Mouse (Mus musculus) heart, postnatal 25 days (tissue): ENCODE results near the gene Eif2b3. TPM values are rescaled to one million over a fixed set of nuclear protein-coding genes. Genes with fewer than 3 reads are reported as not detected.

ENCODE experiments used
- DNase-seq: peaks from one replicate; pipeline ENCODE4 v3.0.0; 2022; ENCODE audit warnings: low spot score
- intact Hi-C: fragments of 180-260 bp; cut with DNase I; formaldehyde crosslinking; loops from one replicate; pipeline ENCODE4 v1.15.1; 2025
- total RNA-seq, 2 experiments: library from RNA; stranded (reverse); gene quantifications; 2 replicates each; pipeline ENCODE4 v1.2.3; 2021

Eif2b3 gene
- total RNA-seq, 2 experiments from 2014 or later: 13.5 to 13.8 TPM

DNA sequence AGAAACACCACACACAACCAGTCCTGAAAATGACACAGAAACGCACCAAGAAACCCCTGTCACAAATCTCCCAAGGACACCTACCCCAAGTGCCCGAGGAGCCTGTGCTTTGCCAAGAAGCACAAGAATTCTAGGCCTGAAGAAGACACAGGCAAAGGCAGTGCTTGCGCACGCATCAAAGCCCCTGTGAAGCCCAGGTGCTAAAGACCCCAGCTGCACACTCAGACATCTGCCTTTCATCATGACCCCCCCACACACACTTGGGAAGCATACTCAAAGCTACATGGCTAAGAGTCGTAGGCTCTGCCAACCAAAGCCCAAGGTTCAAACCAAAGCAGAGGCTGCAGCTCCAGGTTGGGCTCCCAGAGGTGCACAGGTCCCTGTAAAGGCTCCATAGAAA lies 96.4 kb downstream of the Eif2b3 start:
- intact Hi-C loops: no loop called here
- no peak for DNase-seq

DNA sequence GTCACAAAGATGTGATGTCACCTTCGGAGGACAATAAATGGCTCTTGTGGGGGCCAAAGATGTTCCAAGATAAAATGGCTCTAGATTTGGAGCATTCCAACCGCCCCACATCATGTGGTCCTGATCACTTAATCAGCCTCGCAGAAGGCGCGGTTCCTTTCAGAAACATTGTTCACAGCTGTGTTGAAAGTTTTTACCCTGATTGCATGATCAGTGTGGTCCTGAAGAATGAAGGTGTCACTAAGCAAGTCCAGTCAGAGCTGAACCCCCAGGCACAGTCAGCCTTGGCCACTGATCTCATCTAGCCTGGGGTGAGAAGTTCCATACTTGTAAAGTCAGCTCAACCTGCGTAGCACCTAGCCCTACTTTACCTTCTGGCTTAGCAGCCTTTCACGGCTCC lies 98.7 kb downstream of the Eif2b3 start:
- DNase-seq: no peak
- intact Hi-C loops: no loop called here

DNA sequence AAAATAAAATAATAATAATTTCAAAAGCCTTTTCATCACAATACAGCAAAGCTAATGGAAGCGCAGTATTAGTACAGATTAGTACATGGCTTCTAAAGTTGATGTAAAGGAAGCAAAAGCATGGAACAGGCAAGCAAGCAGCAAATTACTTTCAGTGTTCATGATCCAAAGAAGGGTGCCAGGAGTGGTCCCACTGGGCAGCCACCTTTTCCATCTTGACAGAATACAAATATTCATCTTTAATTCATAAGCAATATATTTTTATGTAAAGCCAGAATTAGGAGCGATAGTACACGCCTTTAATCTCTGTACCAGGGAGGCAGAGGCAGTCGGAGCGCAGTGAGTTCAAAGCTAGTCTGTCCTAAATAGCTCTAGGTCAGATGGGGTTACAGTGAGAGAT lies 100.4 kb downstream of the Eif2b3 start:
- intact Hi-C loops: loop anchor here (2.0 to 5.0 kb wide), 3 partner anchors 19 to 117 kb away; partner anchors contain the start of gene Eif2b3
- no peak for DNase-seq

DNA sequence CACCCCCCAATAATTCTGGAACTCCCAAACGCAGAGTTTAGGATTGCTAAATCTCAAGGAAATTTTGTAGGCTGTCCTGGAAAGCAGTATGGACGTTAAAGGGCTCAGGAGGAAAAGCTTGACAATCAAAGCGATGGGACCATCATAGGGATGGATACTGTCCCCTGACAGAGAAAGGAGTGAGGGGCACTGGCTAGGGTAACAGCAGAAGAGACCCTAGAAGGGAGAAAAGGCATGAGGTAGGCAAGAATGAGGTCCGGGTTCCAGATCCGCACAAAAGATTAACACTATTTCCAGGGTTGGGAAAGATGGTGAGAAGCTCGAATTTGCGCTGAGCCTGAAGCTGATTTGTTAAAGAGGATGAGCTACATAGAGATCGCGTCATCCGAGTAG lies 100.8 kb downstream of the Eif2b3 start:
- intact Hi-C loops: loop anchor here (2.0 to 5.0 kb wide), 3 partner anchors 19 to 118 kb away; partner anchors contain the start of gene Eif2b3
- DNase-seq: no peak

DNA sequence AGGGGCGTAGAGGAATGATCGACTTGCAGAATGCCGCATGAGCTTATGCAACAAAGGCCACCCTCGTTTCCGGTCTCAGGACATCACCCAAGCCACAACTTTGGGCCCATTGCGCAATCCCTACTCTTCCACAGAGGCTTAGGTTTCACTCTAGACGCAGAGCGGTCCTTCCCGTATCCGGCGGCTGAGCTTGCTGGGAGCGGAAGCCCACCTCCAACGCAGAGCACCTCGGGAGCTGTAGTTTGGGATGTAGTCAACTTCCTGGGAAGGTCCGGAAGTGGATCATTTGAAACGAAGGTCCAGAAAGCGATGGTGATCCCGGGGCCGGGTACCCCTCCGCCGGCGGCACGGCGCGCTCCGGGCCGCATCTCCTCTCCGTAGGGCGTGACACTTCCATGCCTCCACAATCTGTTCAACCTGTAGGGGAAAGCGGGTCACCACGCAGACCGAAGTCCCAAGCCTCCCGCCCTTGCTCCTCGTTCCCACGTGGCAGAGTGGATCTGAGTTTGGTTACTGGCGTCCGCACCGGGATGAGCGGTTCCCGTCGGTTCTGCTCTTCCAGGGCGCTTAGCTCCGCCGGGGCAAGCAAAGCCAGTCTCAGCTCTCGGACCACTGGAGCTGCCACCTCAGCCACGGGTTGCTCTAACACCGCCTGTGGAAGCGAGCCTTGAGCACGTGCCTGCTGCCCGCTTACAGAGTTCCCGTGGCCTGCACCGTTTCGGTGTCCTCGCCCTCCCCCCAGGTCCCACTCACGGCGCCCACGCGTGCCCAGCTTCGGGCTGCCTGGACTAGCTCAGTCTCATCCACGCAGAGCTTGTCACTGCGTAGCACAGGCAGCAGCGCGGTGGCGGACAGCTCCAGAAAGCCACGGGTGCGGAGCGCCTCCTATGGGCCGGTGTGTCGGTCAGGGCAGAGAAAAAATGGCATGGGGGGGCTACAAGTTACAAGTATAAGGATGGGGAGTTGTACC lies 101.5 kb downstream of the Eif2b3 start:
- peak; percentile 95 for DNase-seq
- intact Hi-C loops: loop anchor here (2.0 to 5.0 kb wide), 3 partner anchors 18 to 118 kb away; partner anchors contain the start of gene Eif2b3

DNA sequence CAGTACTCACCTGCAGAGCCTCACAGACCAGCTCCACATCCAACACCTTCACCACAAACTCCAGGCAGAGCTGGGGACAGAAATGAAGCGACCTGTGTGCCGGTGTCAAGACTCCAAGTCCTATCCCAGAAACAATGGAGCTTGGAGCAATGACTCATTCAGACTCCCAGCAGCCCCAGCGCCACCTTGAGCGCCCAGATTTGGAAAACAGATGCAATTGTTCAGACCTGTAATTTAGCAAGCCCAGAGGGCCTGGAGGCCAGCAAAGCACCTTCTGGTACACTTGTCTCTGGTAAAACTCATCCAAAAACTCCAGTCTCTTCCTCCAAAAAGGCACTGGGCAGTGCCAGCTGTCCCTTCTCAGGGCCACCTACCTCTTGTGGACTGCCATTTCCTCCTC lies 103.0 kb downstream of the Eif2b3 start:
- DNase-seq: no peak
- intact Hi-C loops: loop anchor here (5.0 kb wide), 2 partner anchors 105 to 120 kb away; partner anchors contain the start of gene Eif2b3

DNA sequence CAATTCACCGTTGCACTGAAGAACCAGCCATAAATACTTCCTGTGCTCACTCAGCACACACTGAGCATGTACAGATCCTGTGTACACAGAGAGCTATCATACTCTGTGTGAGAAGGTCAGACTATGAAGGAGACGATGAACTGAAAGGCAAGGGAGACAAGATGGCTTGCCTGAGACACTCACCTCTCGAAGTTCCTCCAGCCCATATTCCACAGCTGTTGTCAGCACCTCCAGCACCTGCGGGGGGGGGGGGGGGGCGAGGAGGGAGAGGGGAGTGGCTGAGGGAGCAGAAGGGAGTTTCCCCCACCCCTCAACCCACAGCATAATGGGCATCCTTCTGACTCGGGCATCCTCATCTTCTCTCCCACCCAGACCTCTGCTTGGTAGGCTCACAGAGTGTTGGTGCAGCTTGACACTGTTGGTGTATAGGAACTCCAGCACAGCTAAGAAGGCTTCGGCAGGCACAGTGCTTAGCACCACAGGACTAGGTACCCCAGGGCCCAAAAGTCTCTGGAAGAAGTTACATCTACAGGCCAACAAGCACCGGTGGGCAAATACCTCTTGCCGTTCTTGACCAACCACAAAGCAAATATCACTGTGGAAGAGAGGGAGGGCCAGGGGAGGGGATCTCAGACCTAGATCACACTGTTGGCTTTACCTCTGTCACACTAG lies 104.5 kb downstream of the Eif2b3 start:
- no peak for DNase-seq
- intact Hi-C loops: loop anchor here (5.0 kb wide), 2 partner anchors 106 to 121 kb away; partner anchors contain the start of gene Eif2b3

DNA sequence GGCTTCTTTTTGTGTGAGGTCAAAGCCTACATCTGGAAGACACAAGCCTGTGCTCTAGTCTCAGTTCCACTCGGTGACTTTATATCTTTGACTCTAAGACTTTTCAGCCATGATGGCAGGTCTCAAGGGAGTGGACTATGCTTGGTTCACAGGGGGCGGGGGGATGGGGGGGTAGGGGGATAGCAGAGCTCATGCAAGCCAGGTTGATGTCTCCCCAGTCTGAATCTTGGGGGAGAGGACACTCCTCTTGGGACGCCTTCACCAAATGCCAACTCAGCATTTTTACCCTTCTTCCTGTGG lies 105.0 kb downstream of the Eif2b3 start:
- intact Hi-C loops: loop anchor here (5.0 kb wide), 2 partner anchors 107 to 122 kb away; partner anchors contain the start of gene Eif2b3
- DNase-seq: no peak

DNA sequence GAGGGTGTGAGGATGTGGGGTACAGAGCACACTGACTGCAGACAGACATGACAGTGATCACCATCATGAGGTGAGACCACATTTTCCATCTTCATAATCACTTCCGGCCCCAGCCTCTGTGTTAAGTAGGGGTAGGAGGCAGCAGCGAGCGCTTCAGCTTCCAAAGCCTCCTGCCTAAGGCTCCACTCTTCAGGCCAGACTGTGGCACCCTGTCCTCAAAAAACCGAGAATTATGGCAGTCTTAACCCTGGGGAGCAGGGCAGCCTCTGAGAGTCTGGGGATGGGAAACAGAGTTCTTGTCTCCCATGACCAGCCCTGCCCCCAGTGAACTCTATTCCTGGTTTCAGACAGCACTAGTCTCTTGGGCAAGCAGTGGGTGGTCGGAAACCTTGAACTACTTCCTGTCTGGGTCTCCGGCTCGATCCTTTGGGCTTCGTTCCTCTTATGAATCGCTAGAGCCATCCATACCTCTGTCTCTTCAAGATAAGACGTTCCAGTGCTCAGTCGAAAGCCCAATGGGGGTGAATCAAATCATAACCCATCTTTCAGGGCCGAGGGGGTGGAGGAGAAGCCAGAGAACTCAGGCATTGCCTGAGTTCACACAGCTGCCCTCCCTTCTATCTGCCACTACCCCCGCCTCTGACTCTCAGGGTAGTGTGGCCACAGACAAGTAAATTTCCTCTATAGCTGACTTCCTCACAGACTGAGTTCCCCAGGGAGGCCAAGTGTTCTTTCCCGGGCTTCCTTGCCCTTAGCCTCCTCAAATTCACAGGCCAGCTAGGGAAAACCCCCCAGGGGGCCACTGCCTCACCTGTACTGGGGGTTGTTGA lies 105.5 kb downstream of the Eif2b3 start:
- no peak for DNase-seq

DNA sequence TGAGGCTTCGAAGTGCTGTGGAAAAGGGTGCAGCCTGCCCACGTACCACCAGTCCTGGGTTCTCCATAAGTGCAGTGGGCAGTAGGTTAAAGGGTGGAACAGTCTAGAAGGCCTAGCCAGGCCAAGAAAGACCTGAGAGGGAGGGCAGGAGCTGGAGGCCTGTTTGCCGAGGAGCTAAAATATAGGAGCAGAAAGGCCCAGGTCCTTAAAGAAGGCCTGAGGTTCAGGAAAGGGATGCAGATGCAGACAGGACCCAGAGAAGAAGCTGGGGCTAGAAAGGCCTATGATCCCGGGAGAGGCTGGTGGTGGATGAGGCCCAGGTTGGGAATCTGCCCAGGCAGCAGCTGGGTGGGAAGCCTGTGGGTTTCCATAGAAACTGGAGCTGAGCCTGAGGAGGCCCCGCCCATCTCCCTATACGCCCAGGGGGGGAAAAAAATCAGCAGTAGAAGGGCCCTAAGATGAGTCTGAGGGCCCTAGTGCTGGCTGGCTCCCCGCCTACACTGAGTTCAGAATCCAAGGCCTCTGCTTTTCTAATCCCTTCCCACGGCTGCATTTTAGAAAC lies 106.2 kb downstream of the Eif2b3 start, which contains the start of gene Btbd19:
Btbd19 (minus strand) TSS at position 378 of the 562 bp plus-strand sequence.
- intact Hi-C loops: no loop called here
- peak; percentile 79 for DNase-seq

More for the DNA sequence above, 105.5 kb downstream of the Eif2b3 start:
- intact Hi-C loops: loop anchor here (5.0 kb wide), 2 partner anchors 107 to 122 kb away; partner anchors contain the start of gene Eif2b3

DNA sequence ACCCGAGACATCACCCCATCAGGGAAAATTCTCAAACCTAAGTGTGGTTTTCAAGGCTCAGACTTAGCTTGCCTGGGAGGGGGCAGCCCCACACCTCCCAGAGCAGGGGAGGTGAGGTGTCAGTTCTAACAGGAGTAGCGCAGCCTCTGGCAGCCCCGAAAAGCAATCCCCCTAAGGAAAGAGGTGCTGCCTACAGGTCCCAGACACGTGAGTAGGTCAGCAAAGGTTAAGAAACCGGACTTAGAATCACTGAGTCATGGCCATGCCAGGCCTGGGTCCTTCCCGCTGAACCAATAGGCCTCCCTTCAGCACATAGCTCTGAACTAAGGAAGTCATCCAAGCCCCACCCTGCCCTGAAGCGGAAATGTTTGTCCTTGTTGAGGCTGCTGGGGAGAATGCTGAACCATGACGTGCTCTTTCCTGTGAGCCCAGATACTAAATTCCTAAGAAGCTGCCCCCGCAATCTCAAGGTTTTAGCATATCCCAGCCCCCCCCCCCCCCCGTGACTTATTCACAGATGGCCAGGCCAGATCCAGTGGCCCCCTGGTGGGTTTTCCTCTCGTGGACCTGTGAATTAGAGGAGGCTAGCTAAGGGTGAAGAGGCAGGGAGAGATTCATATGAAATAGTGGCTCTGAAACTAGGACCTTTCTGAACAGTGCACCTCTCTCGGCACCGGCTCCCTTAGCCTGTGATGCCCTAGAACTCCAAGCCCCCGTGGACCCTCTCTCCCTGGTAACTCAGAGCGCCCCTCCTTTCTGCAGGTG lies 106.9 kb downstream of the Eif2b3 start:
- DNase-seq: peak; percentile 89
- intact Hi-C loops: no loop called here

DNA sequence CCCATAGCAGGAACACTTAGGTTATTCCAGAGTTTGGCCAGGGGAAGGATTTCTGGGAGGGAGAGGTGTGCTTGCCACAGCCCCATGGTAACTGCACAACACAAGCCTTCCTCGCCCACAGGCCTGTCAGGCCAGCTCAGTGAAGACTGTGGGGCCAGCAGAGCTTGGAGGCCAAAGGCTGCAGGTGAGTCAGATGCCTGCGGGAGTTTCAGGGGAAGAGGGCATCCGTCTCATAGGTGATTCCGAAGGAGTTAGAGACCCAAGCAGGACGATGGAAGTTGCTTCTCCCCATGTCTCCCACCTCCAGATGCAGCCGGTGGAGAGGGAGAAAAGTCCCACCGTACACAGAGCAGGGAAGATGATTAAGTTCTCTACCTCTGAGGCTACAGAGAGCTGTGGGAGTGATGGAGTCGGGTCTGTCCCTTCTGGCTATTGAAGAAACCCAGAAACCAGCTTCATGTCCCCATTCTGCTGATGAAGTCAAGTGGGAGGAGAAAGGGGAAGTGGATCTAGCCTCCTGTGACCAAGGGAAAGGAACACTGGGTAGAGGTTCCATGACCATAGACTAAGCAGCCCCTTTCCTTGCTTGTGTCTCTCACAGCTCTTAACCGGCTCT lies 107.6 kb downstream of the Eif2b3 start, which contains the start of gene Tctex1d4:
Tctex1d4 (plus strand) TSS at position 120 of the 616 bp plus-strand sequence.
- no peak for DNase-seq
- intact Hi-C loops: no loop called here

DNA sequence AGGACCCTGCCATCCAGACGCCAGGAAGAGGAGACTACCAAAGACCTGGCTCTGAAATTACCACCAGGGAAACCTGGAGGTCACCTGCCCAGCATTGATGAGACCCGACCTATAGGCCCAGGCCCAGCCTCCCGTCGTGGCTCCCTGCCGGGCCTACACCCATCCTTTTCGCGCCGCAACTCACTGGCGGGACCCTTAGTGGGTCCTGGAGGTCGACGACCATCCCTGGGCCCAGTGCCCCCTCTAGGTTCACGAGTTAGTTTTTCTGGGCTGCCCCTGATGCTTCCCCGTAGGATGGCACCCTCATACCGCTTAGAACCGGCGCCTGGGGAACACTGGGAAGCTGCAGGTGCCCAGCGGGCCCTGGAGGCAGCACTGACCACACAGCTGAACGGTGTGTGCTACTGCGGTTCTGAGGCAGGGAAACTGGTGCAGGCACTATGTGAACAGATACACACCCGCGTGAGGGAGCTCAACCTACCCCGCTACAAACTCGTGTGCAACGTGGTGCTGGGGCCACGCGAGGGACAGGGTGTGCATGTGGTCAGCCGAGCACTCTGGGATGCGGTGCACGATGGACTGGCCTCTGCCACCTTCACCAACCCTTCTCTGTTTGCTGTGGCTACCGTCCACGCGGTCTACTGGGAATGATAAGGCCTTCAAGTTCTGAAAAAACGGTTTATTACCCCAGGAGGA lies 108.9 kb downstream of the Eif2b3 start:
- DNase-seq: no peak
- intact Hi-C loops: no loop called here

DNA sequence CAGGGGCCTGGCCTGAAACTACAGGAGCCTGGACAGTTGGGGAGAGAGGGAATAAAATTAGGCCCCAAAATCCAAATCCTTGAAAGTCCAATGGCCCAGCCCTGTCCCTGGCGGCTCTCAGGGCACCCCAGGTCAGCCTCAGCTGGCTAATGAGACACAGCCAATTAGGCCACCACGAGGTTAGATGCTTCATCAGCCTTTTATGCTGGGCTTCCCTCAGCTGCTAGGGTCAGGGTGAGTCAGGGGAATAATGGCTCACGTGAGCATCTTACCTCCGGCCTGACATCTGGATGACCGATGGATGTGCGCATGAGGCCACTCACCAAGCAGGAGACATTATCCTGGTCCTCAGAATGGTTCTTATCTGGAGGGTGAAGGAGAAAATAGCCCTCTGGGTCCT lies 111.6 kb downstream of the Eif2b3 start:
- no peak for DNase-seq
- intact Hi-C loops: no loop called here

DNA sequence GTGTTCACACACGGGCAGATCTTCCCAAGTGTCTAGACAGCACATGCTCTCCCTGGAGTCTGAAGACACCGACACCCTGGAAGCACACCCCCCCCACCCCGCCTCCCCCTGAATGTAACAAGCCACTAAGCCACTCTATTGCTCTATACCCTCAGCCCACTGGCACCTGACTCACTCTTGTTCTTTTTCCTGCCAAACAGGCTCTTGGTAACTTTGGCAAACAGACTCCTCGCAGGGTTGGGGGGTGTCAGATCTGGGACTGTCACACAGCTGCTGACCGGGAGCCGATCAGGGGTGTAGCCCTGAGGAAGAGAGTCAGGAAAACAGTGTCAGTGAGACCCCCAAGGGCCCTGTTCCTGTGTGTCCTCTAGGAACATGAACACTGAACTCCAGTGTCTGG lies 112.0 kb downstream of the Eif2b3 start:
- no peak for DNase-seq
- intact Hi-C loops: no loop called here

DNA sequence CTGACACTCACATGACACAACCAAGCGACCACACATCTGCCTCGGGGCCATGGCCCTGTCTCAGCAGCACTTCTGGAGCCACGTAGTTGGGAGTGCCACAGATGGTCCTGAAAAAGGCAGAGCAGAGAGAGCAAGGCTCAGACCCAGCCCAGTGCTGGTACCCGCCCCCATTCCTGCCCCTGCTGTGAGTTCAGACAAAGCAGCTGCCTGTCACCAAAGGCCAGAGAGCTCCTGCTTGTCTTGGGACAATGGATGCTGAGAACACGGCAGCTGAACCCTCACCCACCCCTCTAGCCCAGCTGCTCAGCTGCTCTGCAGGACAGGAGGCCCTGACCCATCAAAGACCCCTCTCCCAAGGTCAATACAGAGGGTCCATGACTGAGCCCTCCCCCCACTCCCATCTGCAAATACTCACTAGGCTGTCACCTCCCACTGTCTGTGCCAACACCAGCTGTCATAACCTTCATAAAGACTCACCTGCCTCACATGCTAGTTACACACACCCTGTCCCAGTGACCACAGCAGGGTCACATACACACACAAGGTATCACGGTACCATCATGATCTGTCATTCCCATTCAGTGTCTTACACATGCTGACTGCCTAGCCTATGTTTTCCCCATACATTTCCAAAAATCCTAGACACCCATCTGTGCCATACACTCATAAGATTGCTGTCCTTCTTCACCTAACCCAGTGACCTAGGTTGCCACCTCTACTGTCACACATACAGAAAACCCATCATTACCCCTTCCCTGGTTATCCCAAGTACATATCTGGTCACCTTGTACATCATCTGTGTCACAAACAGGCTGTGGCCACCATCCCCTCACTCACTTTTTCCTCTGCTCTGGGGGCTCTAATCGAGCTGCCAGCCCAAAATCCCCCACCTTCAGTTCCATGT lies 112.9 kb downstream of the Eif2b3 start:
- intact Hi-C loops: no loop called here
- DNase-seq: no peak

DNA sequence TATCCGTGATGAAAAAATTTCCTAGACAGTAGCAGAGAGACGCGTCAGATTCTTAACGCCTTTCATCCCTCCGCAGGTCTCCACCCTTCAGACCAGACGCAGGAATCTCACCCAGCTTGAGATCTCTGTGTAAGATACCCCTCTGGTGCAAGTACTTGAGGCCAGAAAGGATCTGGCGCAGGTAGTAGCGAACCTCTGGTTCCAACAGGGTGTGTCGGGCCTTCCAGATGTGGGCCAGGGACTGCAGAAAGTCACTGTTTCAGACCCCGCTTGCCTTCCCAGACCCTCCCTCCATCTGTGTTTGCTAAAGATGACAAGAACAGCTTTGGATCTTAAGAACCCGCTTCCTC lies 113.6 kb downstream of the Eif2b3 start:
- DNase-seq: no peak
- intact Hi-C loops: no loop called here
